Mouse (Mus musculus): ENCODE results near the gene Atg7. TPM values are rescaled to one million over a fixed set of nuclear protein-coding genes. Genes with fewer than 3 reads are reported as not detected.

Atg7 gene
- polyA plus RNA-seq, 1 experiment from 2014 or later, result 76.8 TPM

Other genes starting within 250 kb of the Atg7 start
- gene Hrh1, start 245.2 kb upstream of the Atg7 start, polyA plus RNA-seq (2018), result 0.27 to 0.90 TPM (median 0.37 TPM) in 3 replicates

Data from macrophage (primary cell).